Mouse (Mus musculus): ENCODE results near the gene Bbs9.

The Bbs9 gene

GRCm38 (mm10) chr9:22800675-22801074 is 325.2 kb downstream of the Bbs9 start:
- DNase-seq (ENCODE audit: low spot score in 2 of 2) = no peak

GRCm38 (mm10) chr9:22805981-22806380 is 330.5 kb downstream of the Bbs9 start:
- no peak for DNase-seq (ENCODE audit: low spot score in 2 of 2)

- no peak for DNase-seq (ENCODE audit: low spot score in 2 of 2)
These were observed 331.0 kb downstream of the Bbs9 start for GRCm38 (mm10) chr9:22806494-22806893.

- no peak for DNase-seq (ENCODE audit: low spot score in 2 of 2)
These were observed 332.2 kb downstream of the Bbs9 start for GRCm38 (mm10) chr9:22807693-22808092.

DNA sequence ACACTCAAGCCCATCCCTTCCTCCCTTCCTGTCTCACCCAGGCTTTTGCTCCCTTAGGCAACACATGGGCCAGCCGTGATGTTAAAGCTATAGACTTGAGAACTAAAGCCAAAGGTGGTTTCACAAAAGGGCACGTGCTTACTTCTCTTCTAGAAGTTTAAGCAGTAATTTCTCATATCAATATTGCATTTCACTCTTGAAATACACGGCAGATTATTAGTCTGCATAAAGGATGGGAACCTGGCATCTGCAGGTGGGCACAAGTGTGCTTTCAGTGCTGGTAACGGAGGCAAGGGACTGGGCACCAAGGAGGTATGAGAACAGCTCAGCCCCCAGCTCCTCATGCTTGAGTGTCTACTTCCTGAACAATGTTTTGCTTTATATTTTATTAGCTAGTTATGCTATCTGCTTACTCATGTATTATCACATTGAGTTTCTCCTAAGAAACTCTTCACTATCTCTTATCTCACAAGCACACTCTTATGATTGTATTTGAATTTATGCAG is 334.2 kb downstream of the Bbs9 start:
- no peak for DNase-seq (ENCODE audit: low spot score in 2 of 2)

GRCm38 (mm10) chr9:22810454-22810853 is 334.9 kb downstream of the Bbs9 start:
- DNase-seq (ENCODE audit: low spot score in 2 of 2) = no peak

DNA sequence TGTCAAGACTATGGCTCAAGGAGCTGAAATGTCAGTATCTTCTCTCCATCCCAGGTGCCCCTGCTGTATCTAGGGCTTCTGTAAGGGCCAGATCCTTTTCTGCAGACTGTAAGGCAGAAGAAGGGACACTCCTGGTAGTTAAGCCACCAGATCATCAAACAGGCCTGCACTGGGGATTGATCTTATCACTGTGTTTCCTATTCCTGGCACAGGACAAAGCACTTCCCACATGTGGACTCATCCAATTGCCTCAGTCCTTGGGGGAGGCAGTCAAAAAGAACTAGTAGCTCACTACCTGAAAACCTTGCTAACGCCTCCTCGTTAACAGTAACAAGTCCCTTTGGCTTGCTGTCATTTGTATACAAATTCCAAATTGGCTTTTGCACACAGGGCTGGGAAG is 336.4 kb downstream of the Bbs9 start:
- no peak for DNase-seq (ENCODE audit: low spot score in 2 of 2)

DNA sequence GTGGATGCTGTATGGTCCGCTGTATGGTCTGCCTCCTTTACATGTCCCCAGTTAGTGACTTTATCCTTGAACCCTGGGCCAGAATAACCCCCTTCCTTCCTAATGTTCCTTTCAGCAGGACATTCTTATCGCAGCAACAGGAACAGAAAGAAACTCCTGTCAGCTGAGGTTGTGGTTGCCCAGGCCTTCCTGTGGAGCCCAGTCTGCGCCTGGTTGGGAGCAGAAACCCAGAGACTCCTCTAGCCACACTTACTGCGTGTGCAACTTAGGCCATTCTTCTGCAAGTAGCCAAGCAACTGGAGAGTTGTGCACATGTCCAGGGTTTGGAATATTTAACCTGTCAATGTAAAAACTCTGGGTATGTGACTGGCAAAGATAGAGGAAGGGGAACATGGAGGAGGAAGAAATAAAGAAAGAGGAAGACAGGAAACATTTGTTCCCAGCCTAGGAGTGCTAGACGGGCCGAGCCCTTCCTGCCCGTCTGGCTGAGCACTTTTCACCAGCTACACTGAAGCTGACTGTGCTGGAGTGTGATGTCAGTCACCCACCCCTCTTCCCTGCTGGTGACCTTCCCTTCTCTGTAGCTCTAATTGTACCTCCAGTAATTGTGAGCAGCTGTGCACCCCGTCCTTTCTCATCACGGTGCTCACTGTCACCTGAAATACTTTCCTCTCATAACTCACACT is 339.0 kb downstream of the Bbs9 start:
- no peak for DNase-seq (ENCODE audit: low spot score in 2 of 2)

DNA sequence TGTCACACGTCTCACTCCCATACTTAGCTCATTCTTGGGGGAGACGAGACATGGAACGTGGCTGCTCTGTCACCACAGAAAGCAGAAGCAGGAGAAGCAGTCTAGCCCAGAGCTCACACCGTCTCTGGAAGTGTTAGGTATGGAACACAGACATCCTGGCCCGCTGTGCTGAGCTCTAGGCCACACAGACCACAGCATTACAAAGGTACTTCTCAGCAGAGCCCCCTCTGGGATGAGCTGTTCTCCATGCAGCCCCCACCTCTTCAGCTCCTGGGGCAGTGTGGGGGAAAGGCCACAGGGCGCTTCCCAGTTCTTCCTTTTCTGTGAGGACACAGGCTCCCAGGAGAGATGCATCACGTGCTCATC is 339.6 kb downstream of the Bbs9 start:
- DNase-seq (ENCODE audit: low spot score in 2 of 2) = no peak

DNA sequence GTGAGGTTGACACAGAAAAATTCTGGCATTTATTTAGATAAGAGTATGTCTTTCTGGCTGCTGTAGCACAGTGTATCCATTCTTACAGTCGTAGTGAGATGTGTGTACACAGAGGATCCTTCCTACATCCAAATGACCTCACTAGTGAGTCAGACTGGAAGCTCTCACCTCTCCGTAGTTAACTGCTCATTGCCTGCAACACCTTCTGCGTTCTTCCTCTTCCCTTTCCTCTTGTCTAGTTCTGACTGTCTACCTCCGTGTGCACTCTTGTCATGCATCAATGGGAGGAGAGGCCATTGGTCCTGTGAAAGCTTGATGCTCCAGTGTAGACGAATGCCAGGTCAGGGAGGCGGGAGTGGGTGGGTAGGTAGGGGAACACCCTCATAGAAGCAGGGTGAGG is 344.0 kb downstream of the Bbs9 start:
- no peak for DNase-seq (ENCODE audit: low spot score in 2 of 2)

DNA sequence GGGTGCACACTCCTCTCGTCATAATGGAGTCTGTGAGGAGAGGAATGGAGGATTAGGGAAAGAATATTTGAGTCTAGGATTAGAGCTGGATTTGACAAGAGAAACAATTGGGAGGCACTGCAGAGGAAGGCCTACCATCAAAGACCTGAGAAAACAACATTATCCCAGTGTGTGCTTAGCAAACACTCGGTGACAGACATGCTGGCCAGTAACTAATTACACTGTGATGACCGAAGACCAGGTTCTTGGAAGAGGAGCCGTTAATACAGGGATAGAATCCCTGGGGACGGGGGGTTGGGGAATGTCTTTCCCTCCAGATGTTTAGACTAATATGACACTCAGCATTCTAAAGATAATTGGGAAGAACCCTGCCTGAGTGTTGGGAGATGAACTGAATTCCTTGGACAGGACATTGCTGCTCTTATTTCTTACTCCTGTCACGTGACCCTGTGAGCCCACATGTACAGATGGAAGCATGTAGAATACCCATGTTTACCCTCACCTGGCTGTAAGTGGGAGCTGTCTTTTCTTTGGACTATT is 345.2 kb downstream of the Bbs9 start:
- DNase-seq (ENCODE audit: low spot score in 2 of 2) = no peak

DNA sequence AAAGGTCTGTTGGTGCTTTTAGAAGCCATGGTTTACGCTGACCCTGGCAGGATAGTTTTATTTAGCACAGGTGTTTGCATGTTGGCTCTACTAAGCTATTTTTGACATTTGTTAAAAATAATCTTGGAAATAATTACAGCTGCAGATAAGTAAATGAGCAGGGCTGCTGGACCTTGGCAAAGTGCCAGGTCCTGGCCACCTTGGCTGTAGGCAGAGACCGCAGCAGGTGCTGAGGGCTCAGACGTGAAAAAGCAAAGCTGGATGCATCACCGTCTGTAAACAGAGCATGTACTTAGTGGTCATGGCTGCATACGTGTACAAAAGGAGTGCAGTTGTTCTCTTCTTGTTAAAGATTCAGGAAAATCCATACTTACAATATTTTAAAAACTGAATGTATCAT is 347.3 kb downstream of the Bbs9 start:
- DNase-seq (ENCODE audit: low spot score in 2 of 2) = no peak

- DNase-seq (ENCODE audit: low spot score in 2 of 2) = no peak
These were observed 348.3 kb downstream of the Bbs9 start for GRCm38 (mm10) chr9:22823856-22824255.

GRCm38 (mm10) chr9:22824910-22825309 is 349.4 kb downstream of the Bbs9 start:
- DNase-seq (ENCODE audit: low spot score in 2 of 2) = no peak

- DNase-seq (ENCODE audit: low spot score in 2 of 2) = no peak
These were observed 351.1 kb downstream of the Bbs9 start for GRCm38 (mm10) chr9:22826571-22826990.

DNA sequence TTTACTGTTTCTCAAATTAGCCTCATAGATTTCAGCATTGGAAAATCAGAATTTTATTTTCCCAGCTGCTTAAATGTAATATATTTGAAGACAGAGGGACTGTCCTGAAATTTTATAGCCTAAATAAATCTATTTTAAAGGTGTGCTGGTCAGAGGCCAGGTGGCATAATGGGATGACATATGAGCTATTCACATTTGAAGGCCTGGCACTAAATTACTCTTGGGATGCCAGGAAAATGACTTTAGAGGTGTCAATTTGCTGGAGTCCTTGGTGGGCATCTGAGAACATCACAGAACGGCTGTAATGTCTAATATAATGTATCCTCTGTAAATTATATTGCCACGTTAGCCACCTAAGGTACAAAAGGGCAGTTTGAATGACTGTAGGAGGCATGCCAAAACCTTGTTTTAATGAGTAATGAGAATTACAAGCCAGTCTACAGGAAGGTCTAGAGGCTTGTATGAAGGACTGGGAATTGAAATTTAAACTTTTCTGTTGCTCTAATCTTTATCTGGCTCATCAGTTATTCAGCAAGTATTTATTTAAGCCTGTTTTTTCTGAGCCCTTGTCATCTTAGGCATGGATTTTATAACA is 351.8 kb downstream of the Bbs9 start:
- no peak for DNase-seq (ENCODE audit: low spot score in 2 of 2)

DNA sequence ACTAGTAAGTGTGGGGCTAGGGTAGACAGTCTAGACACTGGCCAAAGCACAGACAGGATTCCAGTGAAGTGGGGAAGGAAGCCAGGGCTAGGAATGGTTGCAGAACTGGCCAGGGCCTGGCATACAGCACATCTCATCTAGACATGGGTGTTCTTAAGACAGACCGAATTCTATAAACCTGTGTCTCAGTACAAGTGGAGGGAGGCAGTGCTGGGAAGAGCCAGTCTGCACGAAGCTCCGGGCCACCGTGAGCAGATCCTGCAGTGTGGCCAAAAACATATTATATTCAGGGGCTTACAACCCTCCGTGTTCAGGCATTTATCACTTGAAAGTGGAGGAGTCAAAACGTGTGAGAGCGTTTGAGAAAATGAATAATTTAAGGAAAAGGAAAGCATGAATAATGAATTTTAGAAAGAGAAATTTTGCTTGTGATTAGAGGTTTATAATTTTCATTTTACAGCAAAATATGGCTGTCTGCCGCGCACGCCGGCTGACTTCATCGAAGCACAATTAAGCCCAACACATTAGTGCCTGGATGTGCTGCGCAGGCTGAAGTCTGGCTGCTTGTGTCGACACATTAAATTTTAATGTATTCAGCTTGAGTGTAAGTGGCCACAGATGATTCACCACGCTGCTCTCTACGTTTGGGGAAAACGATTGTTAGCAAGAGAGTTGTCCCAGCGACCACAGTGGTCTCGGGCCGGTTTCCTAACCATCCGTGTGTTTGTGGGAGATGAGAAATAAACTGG is 353.9 kb downstream of the Bbs9 start:
- no peak for DNase-seq (ENCODE audit: low spot score in 2 of 2)

DNA sequence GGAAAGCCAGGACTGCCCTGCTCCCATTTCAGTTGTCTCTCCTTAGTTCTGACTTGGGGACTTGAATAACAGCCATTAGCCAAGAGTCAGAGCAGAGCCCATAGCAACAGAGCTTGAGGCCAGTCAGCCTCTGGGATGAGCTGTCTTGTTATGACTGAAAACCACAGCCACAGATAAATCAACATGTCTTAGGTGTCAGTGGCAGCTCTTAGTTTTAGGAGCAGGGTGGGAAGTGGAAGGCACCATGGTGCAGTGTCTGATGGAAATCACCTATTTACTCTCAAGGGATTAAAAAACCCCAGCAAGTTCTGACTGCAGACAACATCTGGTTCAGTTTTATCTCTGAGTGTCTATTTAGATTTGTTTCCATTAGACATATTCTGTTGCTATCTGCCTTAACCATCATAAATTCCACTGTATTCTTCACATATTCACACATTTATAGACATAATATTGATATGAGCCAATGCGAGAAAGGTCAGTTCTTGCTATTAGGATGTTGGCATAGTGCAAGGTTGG is 359.5 kb downstream of the Bbs9 start:
- no peak for DNase-seq (ENCODE audit: low spot score in 2 of 2)

- no peak for DNase-seq (ENCODE audit: low spot score in 2 of 2)
These were observed 361.5 kb downstream of the Bbs9 start for GRCm38 (mm10) chr9:22837000-22837399.

DNA sequence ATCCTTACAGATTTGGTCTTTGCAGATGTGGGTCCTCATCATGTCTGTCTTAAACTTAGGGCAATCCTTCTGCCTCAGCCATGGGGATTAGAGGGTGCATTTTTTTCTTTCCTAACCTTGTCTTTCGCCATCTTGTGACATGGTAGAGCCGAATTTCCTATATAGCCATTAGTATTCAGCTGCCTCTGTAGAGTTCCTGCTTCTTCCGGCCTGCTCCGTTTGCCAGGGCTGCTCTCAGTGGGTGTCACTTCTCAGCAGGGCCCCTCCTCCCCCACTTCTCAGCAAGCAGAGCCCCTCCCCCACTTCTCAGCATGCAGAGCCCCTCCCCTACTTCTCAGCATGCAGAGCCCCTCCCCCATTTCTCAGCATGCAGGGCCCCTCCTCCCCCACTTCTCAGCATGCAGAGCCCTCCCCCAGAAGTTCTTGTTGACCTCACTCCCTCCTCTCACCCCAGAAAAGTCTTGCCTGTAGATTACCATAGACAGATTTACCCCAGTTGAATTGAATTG is 362.2 kb downstream of the Bbs9 start:
- no peak for DNase-seq (ENCODE audit: low spot score in 2 of 2)

DNA sequence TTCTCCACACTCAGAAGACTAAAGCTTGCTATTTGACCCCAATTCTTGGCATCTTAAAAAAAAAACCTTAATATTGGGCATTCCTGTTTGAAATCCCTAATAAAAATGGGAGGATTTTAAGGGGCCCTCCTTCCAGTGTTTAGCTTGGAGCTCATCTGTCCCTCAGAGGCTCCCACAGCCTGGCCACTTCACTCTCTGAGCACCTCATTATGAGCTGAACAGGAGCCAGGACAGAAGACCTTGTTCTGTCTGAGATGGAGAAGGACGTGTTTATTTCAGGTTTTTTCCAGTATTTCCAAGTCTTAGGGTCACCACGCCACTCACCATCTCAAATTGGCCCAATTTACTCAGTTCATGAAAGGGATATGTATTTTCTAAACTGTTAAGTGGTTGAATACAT is 370.5 kb downstream of the Bbs9 start:
- no peak for DNase-seq (ENCODE audit: low spot score in 2 of 2)

DNA sequence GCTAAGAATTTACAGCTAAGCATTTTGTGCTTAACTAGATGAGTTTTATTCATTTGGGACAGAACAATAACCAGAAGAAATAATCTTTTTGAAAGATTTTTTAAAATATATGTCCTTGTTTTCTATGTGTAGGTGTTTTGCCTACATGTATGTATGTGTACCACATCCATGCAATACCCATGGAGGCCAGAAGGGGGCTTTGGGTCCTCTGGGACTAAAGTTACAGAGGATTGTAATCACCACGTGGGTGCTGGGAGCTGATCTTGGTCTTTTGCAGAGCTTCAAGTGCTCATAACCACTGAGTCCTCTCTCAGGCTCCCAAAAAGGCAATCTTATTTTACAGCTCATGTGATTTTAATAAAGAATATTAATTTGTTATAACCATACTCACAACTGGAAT is 371.3 kb downstream of the Bbs9 start:
- DNase-seq (ENCODE audit: low spot score in 2 of 2) = no peak
